In the genomic region with DNA sequence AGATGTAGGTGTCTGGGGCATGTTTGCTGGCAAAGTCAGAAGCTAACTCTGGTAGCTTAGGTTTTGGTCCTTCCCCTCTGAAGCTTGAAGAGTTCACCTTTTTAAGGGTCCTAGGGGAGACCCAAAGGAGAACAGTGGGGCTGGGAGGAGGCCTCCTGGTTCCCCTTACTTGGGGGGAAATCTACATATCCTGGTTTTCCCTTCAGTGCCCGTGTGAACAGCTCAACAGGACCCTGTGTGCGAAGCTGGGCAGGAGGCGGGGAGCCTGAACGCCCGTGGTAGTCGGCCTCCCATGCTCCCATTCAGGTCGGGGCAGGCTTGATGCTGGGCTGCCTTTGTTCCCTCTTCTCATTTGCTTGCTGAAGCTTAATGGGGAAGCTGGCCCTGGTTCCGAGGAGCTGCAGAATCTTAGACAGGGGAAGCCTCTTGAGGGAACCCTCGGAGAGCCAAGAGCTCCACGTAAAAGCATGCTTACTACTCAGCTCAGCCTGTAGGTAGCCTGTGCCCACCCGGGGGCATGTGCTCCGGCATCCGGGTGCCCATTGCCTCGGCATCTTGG, we compare ENCODE assay signal across 9 mouse cellular contexts. TPM values are rescaled to one million over a fixed set of nuclear protein-coding genes. Genes with fewer than 3 reads are reported as not detected.
A peak's percentile ranks its signal among the peaks of the same experiment; 100 is the strongest.
DNase-seq lines count a peak whose midpoint lies in the region; ATAC-seq and TF ChIP-seq lines count a peak whose summit lies in the region.
"Had no signal": no experiment of that assay in that cellular context is flagged by ENCODE, and none has a peak within 500 bp of the region (broad histone marks: within the 10 kb centered on the region; RNA-seq: fewer than 3 reads in every experiment).

No protein-coding gene starts in this region.

- no peak for TF ChIP-seq CTCF in lung, adult 2 months (IDR thresholded peaks at IDR 0.05; ENCODE audit: insufficient read depth, low read length)
- no peak for TF ChIP-seq CTCF in small intestine, adult 2 months (IDR thresholded peaks at IDR 0.05; ENCODE audit: extremely low read depth, insufficient read length, insufficient replicate concordance, low read depth, low read length)

- H3K27me3 ChIP-seq in lung, embryonic 16.5 days (ENCODE audit: control insufficient read depth, insufficient read depth, low read depth, low read length) = no peaks in the 10 kb centered on the region
- H3K27me3 ChIP-seq in small intestine, adult 2 months (ENCODE audit: control insufficient read depth, insufficient read depth, low read length) = no peaks in the 10 kb centered on the region

- H3K36me3 ChIP-seq in lung, embryonic 16.5 days (ENCODE audit: control insufficient read depth, insufficient read depth, low read length) = no peaks in the 10 kb centered on the region
- 0 out of 2 replicates have a peak, but pooled peaks cover 2% of the 10 kb centered on the region for H3K36me3 ChIP-seq in small intestine, adult 2 months (ENCODE audit: control insufficient read depth, insufficient read depth, low read length)

- no peak overlapping the region for H3K27ac ChIP-seq in lung, embryonic 16.5 days (ENCODE audit: low read length)
- H3K27ac ChIP-seq in small intestine, adult 2 months (ENCODE audit: insufficient read depth, low read depth, low read length) = peak overlapping the region; percentile 23

- WGBS in lung, embryonic 16.5 days = 66% methylated on average over 14 of the region's 14 CpGs
- WGBS in lung, adult 2 months = 58% methylated on average over 14 of the region's 14 CpGs
- 42% methylated on average over 14 of the region's 14 CpGs for whole genome bisulfite sequencing in small intestine, adult 2 months

- H3K4me2 ChIP-seq in lung, embryonic 16.5 days (ENCODE audit: low read depth, low read length) = no peak overlapping the region

- no peaks in the 10 kb centered on the region for H3K9me3 ChIP-seq in lung, embryonic 16.5 days (ENCODE audit: control insufficient read depth, low read length)

- H3K9ac ChIP-seq in lung, embryonic 16.5 days (ENCODE audit: low read length) = 0 out of 2 replicates have a peak overlapping the region, but pooled peaks have one; percentile 6

- no peak overlapping the region for H3K4me3 ChIP-seq in lung, embryonic 16.5 days (ENCODE audit: low read length)
- H3K4me3 ChIP-seq in lung, adult 2 months (replicated peaks; ENCODE audit: extremely low read depth, low read depth, low read length) = no peak overlapping the region
- no peak overlapping the region for H3K4me3 ChIP-seq in small intestine, adult 2 months (ENCODE audit: low read depth, low read length)

- H3K4me1 ChIP-seq in lung, embryonic 16.5 days (replicated peaks; ENCODE audit: control insufficient read depth, insufficient read depth, low read length) = peaks cover 75% of the 10 kb centered on the region
- H3K4me1 ChIP-seq in lung, adult 2 months (ENCODE audit: control insufficient read depth, insufficient read depth, low read length) = peaks cover 34% of the 10 kb centered on the region
- H3K4me1 ChIP-seq in small intestine, adult 2 months (ENCODE audit: control insufficient read depth, insufficient read depth, insufficient read length, low read length) = peaks cover 68% of the 10 kb centered on the region

- no peak for TF ChIP-seq POLR2A in lung, adult 2 months (IDR thresholded peaks at IDR 0.05; ENCODE audit: borderline replicate concordance, extremely low read depth, low read depth, low read length)
- TF ChIP-seq POLR2A in small intestine, adult 2 months (IDR thresholded peaks at IDR 0.05; ENCODE audit: low read depth, low read length) = no peak

- ATAC-seq in lung, embryonic 16.5 days (ENCODE audit: low read depth) = no peak
- ATAC-seq: inflammation-experienced regulatory T-cells, adult 6 months had no signal

- peak; percentile 39 for DNase-seq in cerebellum, adult 9-11 months
- DNase-seq in cerebellum, postnatal 36 days = no peak
- no peak for DNase-seq in lung, adult 2 months
- peak; percentile 45 to 62 for DNase-seq in layer of hippocampus, postnatal 10 days (ENCODE audit: low spot score in 2 of 2)
- DNase-seq in T-cell, adult 2 months (ENCODE audit: low spot score) = no peak
- DNase-seq in right cerebral cortex, postnatal 25 days = no peak

RNA-seq across cellular contexts. Expression of gene Gramd4, which starts 30.2 kb away (rescaled TPM):
- 9.2 and 11.2 TPM in 2 replicates for polyA plus RNA-seq in lung, embryonic 16.5 days (2015; fragmentation: Nextera tagmentation; extraction: Ambion mirVana)
- 21.5 and 24.4 TPM in 2 replicates for polyA plus RNA-seq in lung, adult 2 months (2012; rRNA removed)
- 10 to 100 TPM; 35.3 to 40.2 TPM for total RNA-seq in layer of hippocampus, postnatal 10 days (2021)
- 10.5 and 25.1 TPM in 2 replicates for polyA plus RNA-seq in small intestine, adult 2 months (2012; rRNA removed)

RNA-seq across cellular contexts. Expression of gene Celsr1, which starts 54.1 kb away (rescaled TPM):
- 3.5 and 3.6 TPM in 2 replicates for polyA plus RNA-seq in lung, embryonic 16.5 days (2015; fragmentation: Nextera tagmentation; extraction: Ambion mirVana)
- 16.0 and 16.2 TPM in 2 replicates for polyA plus RNA-seq in lung, adult 2 months (2012; rRNA removed)
- total RNA-seq in layer of hippocampus, postnatal 10 days (2021) = 1 to 10 TPM; 6.7 to 7.4 TPM
- 2.9 and 4.7 TPM in 2 replicates for polyA plus RNA-seq in small intestine, adult 2 months (2012; rRNA removed)

Comparison
In these comparisons a context has a peak if more than half of its experiments do, and no peak if none do; other contexts are left out.
1. DNase-seq: peak in cerebellum, adult 9-11 months (single experiment) and layer of hippocampus, postnatal 10 days (2 of 2); none in cerebellum, postnatal 36 days (0 of 2), lung, adult 2 months (single experiment), T-cell, adult 2 months (single experiment) and right cerebral cortex, postnatal 25 days (single experiment).